Mouse (Mus musculus) bone marrow macrophage, adult 2 months (primary cell): Measurements from ENCODE around the gene Bzw1. TPM values are rescaled to one million over a fixed set of nuclear protein-coding genes. Genes with fewer than 3 reads are reported as not detected.
"Not testable (repeated sequence)": the region's sequence is repeated elsewhere in the genome, so short reads cannot be mapped to it uniquely, and the experiment has no call there.

Experiments used
- H3K27ac ChIP-seq: 2 replicates; pipeline ENCODE4 v1.5.1; 2012; ENCODE audit warnings: low read depth, low read length; ENCODE audit not compliant: insufficient read depth
- H3K4me1 ChIP-seq: 2 replicates; pipeline ENCODE4 v1.6.1; 2012; ENCODE audit warnings: low read length; ENCODE audit not compliant: control insufficient read depth, insufficient read depth
- H3K4me3 ChIP-seq: 2 replicates; pipeline ENCODE4 v1.5.1; 2012; ENCODE audit warnings: mild to moderate bottlenecking, low read length, moderate library complexity; ENCODE audit not compliant: insufficient read depth
- CTCF ChIP-seq: IDR thresholded peaks from 2 replicates; pipeline ENCODE4 v1.5.1; 2012; ENCODE audit warnings: low read depth, mild to moderate bottlenecking, low read length, moderate library complexity
- POLR2A ChIP-seq: IDR thresholded peaks from 2 replicates; pipeline ENCODE4 v1.6.1; 2012; ENCODE audit warnings: mild to moderate bottlenecking, low read depth, low read length, borderline replicate concordance
- polyA plus RNA-seq: library from polyadenylated mRNA; stranded (reverse); fragments of >200 nt; gene quantifications from 2 replicates; pipeline ENCODE4 v1.2.4, GENCODE M21; 2012; ENCODE audit not compliant: missing spikeins, insufficient read depth, insufficient read length

The Bzw1 gene
- polyA plus RNA-seq, 1 experiment = 126 TPM

DNA sequence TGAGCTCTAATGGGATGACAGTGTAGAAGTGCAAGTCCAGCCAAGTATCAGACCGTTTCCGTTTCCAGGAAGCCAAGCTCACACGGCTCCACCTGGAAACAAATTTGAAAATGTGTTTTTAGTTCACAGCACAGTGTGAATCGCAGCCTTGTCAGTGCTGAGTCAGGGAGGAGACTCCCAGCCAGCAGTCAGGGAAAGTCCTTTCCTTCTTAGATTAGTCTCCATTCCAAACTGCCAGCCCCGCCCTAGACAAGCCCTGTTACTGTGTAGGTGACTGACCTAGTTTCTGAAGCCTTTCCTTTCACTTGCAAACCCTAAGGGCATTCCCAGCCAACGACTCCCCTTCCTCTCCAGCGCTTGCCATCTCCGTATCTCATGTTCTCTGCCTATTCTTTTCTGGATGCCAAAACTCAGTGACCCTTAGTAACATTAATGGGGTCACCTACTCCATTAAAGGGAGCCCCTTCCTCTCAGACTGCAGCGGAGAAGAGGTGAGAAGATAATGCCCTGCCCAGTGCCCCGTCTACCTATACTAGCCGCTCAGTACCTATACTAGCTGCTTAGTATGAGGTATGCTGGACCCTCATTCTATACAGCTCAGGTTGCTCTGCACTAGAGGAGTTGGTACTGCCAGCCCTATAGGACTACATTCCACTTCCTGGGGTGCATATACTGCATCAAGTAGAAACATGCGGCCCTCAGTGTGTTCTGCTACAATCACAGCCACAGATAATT is 25.8 kb upstream of the Bzw1 start:
- H3K4me3 ChIP-seq = no peak overlapping the region
- H3K4me1 ChIP-seq = no peaks in the 10 kb centered on the region
- H3K27ac ChIP-seq = no peak overlapping the region
- TF ChIP-seq POLR2A (no peak), CTCF (no peak)

DNA sequence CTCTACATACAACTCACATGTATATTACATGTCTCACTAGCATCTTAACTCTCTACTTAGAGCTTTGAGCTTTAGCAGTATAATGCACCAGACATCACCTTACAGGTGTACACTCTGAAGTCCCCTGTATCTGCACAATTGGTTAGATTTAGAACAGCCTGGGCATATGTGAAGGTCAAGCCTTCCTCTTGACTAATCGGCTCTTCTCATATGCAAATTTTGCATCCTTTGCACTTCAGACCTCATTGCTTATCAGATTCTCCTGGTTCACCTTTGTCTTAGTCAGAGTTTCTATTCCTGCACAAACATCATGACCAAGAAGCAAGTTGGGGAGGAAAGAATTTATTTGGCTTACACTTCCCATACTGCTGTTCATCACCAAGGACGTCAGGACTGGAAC is 23.0 kb upstream of the Bzw1 start:
- Histone ChIP-seq H3K27ac (no peak overlapping the region), H3K4me3 (no peak overlapping the region), H3K4me1 (no peaks in the 10 kb centered on the region)
- TF ChIP-seq POLR2A = no peak
- no peak for TF ChIP-seq CTCF

DNA sequence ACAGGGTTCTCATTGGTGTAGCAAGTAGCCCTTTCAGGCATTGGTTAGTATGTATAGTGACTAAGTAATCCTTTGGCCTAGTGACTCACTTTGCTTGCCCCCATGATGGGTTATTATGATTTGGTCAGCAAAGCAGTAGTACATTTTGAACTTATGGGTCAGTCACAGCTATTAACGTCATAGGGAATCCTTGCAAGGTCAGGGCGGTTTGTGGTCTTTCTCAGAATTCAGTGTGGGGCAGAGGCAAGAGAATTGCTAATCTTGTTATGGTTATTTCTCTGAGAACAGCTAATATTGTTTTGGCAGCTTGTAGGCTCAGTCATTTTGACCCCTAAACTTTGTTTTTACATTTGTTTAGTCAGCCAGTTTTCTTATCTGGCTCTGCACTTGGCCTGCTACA is 18.4 kb upstream of the Bzw1 start:
- not testable (repeated sequence) for H3K4me1 ChIP-seq, H3K4me3 ChIP-seq

GRCm38 (mm10) chr1:58375574-58376147 is 17.0 kb upstream of the Bzw1 start:
- no peak overlapping the region for H3K27ac ChIP-seq
- no peak for TF ChIP-seq POLR2A

More for the DNA sequence above, 18.4 kb upstream of the Bzw1 start:
- not testable (repeated sequence) for H3K27ac ChIP-seq

DNA sequence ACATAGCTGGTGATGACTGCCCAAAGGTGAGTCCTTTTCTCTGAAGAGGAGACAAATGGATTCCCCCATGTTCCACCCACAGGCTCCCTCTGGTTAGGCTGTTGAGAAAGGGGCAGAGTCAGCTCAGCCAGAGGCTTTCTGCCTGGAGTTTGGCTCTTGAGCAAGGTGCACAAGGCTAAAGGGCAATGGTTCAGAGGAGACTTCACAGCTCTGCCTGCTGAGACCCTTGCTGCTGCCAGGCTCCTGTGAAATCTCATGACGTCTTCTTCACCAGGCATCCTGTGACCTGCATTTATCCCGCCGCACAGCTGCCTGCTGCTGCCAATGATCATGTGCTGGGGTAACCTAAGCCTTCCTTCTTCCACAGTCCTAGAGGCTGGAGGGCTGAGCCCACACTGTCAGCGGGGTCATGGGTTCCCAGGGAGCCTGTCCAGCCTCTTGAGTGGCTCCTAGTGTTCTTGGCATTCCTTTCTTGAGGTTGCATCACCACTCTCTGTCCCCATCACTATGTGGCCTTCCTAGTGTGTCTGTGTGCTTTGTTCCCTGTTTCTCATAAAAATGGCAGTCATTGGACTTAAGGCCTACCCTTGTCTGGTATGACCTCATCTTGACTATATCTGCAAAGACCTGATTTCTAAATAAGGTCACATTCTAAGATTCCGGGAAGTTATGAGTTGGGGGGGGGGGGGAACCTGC is 10.0 kb upstream of the Bzw1 start:
- no peak overlapping the region for H3K4me3 ChIP-seq
- H3K27ac ChIP-seq = no peak overlapping the region
- no peak for TF ChIP-seq CTCF
- no peak for TF ChIP-seq POLR2A
- no peaks in the 10 kb centered on the region for H3K4me1 ChIP-seq

More at GRCm38 (mm10) chr1:58375574-58376147, 17.0 kb upstream of the Bzw1 start:
- Histone ChIP-seq H3K4me1 (peaks cover 3% of the 10 kb centered on the region; the same call in 1 of the 2 replicates), H3K4me3 (no peak overlapping the region)

- Histone ChIP-seq H3K4me1 (peaks cover 9% of the 10 kb centered on the region), H3K27ac (no peak overlapping the region), H3K4me3 (peak overlapping the region; percentile 83)
- no peak for TF ChIP-seq CTCF
Measured at GRCm38 (mm10) chr1:58391421-58392267, 1.1 kb upstream of the Bzw1 start.

- TF ChIP-seq POLR2A (no peak), CTCF (no peak)
- H3K4me1 ChIP-seq = peaks cover 9% of the 10 kb centered on the region
- peak overlapping the region; percentile 92 for H3K27ac ChIP-seq
- peak overlapping the region; percentile 83 for H3K4me3 ChIP-seq
Measured at GRCm38 (mm10) chr1:58392268-58392651, 438 bp upstream of the Bzw1 start.

DNA sequence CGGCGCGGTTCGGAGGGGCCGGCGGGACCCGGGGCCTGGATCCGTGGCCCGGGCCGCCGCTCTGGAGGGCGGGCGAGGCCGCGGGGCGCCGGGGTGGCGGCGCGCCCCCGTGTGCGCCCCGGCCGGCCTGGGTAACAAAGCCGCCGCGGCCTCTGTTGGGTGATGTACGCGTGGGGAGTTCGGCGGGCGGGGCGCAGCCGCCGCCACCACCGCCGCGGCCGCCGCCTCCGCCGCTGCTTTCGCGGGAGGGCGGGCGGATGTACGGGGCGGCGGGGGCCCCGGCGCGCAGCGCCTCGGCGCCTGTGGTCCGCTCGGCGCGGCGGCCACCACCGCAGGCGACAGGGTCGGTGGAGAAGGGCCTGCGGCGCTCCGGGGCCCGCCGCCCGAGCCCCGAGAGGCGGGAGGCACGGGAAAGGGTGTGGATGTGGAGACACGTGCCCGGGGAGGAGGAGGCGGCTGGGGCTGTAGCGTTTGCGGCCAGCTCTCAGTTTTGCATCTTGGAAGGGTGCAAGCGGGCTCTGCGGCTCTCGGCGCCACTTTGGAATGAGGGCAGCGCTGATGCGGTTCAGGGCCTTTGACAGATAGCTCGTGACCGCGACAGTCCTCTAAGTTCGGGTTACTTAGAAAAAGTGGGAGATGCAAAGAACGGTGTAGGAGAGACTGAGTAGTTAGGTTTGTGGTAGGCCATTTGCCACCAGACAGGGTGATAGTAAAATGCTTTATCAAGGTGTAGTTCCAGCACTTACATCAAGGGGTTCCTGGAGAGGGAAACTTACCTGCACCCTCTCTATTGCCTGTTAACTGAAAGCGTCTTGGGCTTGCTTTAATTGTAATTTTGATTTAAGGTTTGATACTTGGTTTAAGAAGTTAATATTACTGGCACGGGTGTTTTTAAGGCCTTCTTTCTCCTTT is 842 bp downstream of the Bzw1 start:
- TF ChIP-seq CTCF = no peak
- TF ChIP-seq POLR2A = no peak
- Histone ChIP-seq H3K27ac (peak overlapping the region; percentile 92), H3K4me3 (peak overlapping the region; percentile 83), H3K4me1 (peaks cover 9% of the 10 kb centered on the region)

GRCm38 (mm10) chr1:58395341-58395740 is 2.6 kb downstream of the Bzw1 start:
- Histone ChIP-seq H3K4me3 (no peak overlapping the region), H3K4me1 (peaks cover 6% of the 10 kb centered on the region), H3K27ac (no peak overlapping the region)
- no peak for TF ChIP-seq CTCF
- TF ChIP-seq POLR2A = no peak
